Mouse (Mus musculus) testis, adult 2 months (tissue): ENCODE measurements around the gene Upk3a.

Experiments
- CTCF ChIP-seq: fragments of 200-500 bp; IDR thresholded peaks from 2 replicates; pipeline ENCODE4 v1.5.1; 2012; ENCODE audit warnings: low read depth, mild to moderate bottlenecking, inconsistent platforms, low read length, moderate library complexity; ENCODE audit not compliant: control insufficient read depth, insufficient read depth, insufficient replicate concordance
- POLR2A ChIP-seq: fragments of 200-500 bp; IDR thresholded peaks from 2 replicates; pipeline ENCODE4 v1.6.1; 2012; ENCODE audit warnings: low read depth, mild to moderate bottlenecking, inconsistent platforms, low read length, moderate library complexity; ENCODE audit not compliant: control insufficient read depth

GRCm38 (mm10) chr15:84989098-84989497 is 27.8 kb upstream of the Upk3a start:
- TF ChIP-seq CTCF (no peak), POLR2A (no peak)
